Mouse (Mus musculus): Measurements from ENCODE around the gene Tsc2.

GRCm38 (mm10) chr17:24642791-24643343 is 10.4 kb upstream of the Tsc2 start:
- TF ChIP-seq CTCF (IDR thresholded peaks at IDR 0.05; ENCODE audit: low read depth) (no peak), EP300 (IDR thresholded peaks at IDR 0.05; ENCODE audit: low read depth) (no peak)
